Mouse (Mus musculus) ES-E14 (cell line): ENCODE data around the gene Cacng6.

ENCODE experiments used
- CHD2 ChIP-seq: IDR thresholded peaks from 2 replicates; pipeline ENCODE4 v1.6.1; 2014; ENCODE audit warnings: mild to moderate bottlenecking, low read depth, low read length, inconsistent platforms
- HCFC1 ChIP-seq: IDR thresholded peaks from 2 replicates; pipeline ENCODE4 v1.6.1; 2012; ENCODE audit warnings: low read length, inconsistent platforms, borderline replicate concordance; ENCODE audit not compliant: insufficient read depth
- ZC3H11A ChIP-seq: IDR thresholded peaks from 2 replicates; pipeline ENCODE4 v1.6.1; 2012; ENCODE audit warnings: low read depth, mild to moderate bottlenecking, inconsistent platforms, low read length, borderline replicate concordance
- ZNF384 ChIP-seq: IDR thresholded peaks from 2 replicates; pipeline ENCODE4 v1.6.1; 2012; ENCODE audit warnings: low read depth, low read length, inconsistent platforms

DNA sequence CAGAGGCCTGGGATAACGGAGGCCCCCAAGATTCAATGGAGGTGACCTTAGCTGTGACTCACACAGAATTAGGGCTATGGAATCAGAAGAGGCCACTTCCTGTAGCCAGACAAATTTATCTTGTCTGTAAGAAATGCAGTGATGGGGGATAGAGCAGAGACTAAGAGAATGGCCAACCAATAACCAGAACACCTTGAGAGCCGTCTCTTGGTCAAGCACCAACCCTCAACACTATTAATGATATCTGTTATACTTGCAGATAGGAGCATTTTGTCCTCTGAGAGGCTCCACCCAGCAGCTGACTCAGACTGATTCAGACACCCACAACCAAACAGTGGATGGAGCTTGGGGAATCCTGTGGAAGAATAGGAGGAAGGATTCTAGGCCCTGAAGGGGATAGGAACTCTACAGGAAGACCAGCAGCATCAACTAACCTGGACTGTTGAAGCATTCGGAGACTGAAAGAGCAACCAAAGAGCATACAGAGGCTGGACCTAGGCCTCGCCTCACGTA lies 39.1 kb upstream of the Cacng6 start:
- no peak for TF ChIP-seq ZC3H11A
- TF ChIP-seq ZNF384: no peak
- no peak for TF ChIP-seq HCFC1
- TF ChIP-seq CHD2: no peak
